Mouse (Mus musculus): Measurements from ENCODE around the gene Lef1. TPM values are rescaled to one million over a fixed set of nuclear protein-coding genes. Genes with fewer than 3 reads are reported as not detected.

Gene Lef1
- polyA plus RNA-seq, 1 experiment from 2014 or later, result 61.3 TPM

- H3K27me3 ChIP-seq (replicated peaks; ENCODE audit: low read depth, poor library complexity, severe bottlenecking), result peaks cover 28% of the 10 kb centered on the region
- H3K36me3 ChIP-seq (replicated peaks), result no peaks in the 10 kb centered on the region
- H3K27ac ChIP-seq (replicated peaks), result no peak overlapping the region
- no peaks in the 10 kb centered on the region for H3K9me3 ChIP-seq
- no peak for DNase-seq (ENCODE audit: low spot score)
- H3K4me1 ChIP-seq, result peaks cover 17% of the 10 kb centered on the region
- WGBS, result 54% methylated on average over 3 of the region's 3 CpGs
- no peak overlapping the region for H3K4me3 ChIP-seq
Measured at GRCm38 (mm10) chr3:131089721-131090120, 20.6 kb upstream of the Lef1 start.

GRCm38 (mm10) chr3:131092113-131092512 is 18.2 kb upstream of the Lef1 start:
- Histone ChIP-seq H3K27me3 (replicated peaks; ENCODE audit: low read depth, poor library complexity, severe bottlenecking) (peaks cover 7% of the 10 kb centered on the region), H3K4me1 (peaks cover 10% of the 10 kb centered on the region; the same call in 1 of the 2 replicates), H3K9me3 (no peaks in the 10 kb centered on the region), H3K4me3 (no peak overlapping the region), H3K36me3 (replicated peaks) (no peaks in the 10 kb centered on the region), H3K27ac (replicated peaks) (no peak overlapping the region)
- no peak for DNase-seq (ENCODE audit: low spot score)
- WGBS, result 63% methylated on average over 6 of the region's 6 CpGs

DNA sequence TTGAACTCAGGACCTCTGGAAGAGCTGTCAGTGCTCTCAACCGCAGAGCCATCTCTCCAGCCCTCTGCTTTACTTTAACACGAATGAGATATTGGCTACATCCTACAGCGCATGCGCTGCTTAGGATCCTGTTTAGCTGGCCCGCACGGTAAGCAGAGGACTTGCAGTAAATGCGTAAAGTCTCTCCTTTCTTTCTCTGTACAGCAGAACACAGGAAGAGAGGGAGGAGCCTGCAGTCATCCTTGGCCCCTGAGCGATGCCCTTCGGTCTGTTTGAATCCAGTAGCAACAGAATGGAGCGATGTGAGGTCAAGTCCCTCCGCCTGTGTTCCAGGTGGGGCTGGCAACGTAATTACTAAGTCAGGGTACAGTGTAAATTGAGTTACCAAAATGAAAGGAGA is 16.5 kb upstream of the Lef1 start:
- Histone ChIP-seq H3K4me3 (no peak overlapping the region), H3K27ac (replicated peaks) (no peak overlapping the region), H3K27me3 (replicated peaks; ENCODE audit: low read depth, poor library complexity, severe bottlenecking) (no peaks in the 10 kb centered on the region), H3K4me1 (peaks cover 10% of the 10 kb centered on the region; the same call in 1 of the 2 replicates), H3K9me3 (no peaks in the 10 kb centered on the region), H3K36me3 (replicated peaks) (no peaks in the 10 kb centered on the region)
- no peak for DNase-seq (ENCODE audit: low spot score)
- WGBS, result 70% methylated on average over 12 of the region's 12 CpGs

DNA sequence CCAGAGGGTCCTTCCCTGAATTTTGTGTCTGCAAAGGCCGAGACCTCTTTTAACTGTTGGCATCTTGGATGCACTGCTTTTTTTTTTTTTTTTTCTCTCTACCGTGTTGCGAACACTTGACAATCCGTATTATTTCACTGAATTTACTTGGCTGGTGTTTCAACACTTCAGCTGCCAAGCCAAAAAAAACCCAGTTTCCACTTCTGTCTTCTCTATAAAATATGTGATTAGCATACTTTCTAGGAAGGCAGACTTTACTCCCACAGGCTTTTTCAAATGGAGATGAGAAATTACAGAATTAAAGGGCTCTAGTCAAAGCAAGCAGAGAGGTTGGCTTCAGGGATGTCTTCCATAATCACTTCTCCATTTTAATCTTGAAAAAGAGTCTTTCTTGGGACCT is 14.2 kb upstream of the Lef1 start:
- DNase-seq (ENCODE audit: low spot score), result no peak
- Histone ChIP-seq H3K27ac (replicated peaks) (no peak overlapping the region), H3K36me3 (replicated peaks) (no peaks in the 10 kb centered on the region), H3K9me3 (no peaks in the 10 kb centered on the region), H3K27me3 (replicated peaks; ENCODE audit: low read depth, poor library complexity, severe bottlenecking) (no peaks in the 10 kb centered on the region), H3K4me1 (peaks cover 10% of the 10 kb centered on the region; the same call in 1 of the 2 replicates), H3K4me3 (no peak overlapping the region)
- WGBS, result 95% methylated on average over 4 of the region's 4 CpGs

GRCm38 (mm10) chr3:131102191-131102774 is 8.0 kb upstream of the Lef1 start:
- Histone ChIP-seq H3K4me1 (peaks cover 24% of the 10 kb centered on the region), H3K27ac (replicated peaks) (no peak overlapping the region), H3K9me3 (no peaks in the 10 kb centered on the region), H3K4me3 (no peak overlapping the region), H3K27me3 (replicated peaks; ENCODE audit: low read depth, poor library complexity, severe bottlenecking) (peaks cover 47% of the 10 kb centered on the region), H3K36me3 (replicated peaks) (no peaks in the 10 kb centered on the region)
- 15% methylated on average over 13 of the region's 13 CpGs for WGBS
- DNase-seq (ENCODE audit: low spot score), result no peak

DNA sequence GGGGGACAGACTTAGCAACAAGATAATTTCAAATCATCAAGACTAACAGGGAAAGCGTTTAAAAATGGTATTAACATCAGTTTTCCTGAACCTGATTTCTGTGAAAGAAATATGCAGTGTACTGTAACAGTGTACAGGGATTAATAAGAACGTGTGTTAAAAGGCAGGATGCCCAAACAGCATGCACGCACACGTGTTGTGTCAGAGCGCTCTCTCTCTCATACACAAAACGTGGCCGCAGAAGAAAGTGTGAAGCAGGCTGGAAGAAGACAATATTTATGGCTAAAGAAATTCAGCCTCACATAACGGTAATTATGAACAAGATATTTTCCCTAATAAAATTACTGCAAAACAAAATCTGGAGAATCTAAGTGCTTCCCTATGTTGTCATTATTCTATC is 4.9 kb upstream of the Lef1 start:
- Histone ChIP-seq H3K4me1 (peaks cover 50% of the 10 kb centered on the region), H3K36me3 (replicated peaks) (no peaks in the 10 kb centered on the region), H3K27me3 (replicated peaks; ENCODE audit: low read depth, poor library complexity, severe bottlenecking) (peaks cover 74% of the 10 kb centered on the region), H3K9me3 (no peaks in the 10 kb centered on the region), H3K4me3 (peak overlapping the region; percentile 57), H3K27ac (replicated peaks) (peak overlapping the region; percentile 87)
- no peak for DNase-seq (ENCODE audit: low spot score)
- 50% methylated on average over 8 of the region's 8 CpGs for WGBS

GRCm38 (mm10) chr3:131105940-131106401 is 4.3 kb upstream of the Lef1 start:
- Histone ChIP-seq H3K36me3 (replicated peaks) (no peaks in the 10 kb centered on the region), H3K4me1 (peaks cover 55% of the 10 kb centered on the region), H3K4me3 (peak overlapping the region; percentile 57), H3K27me3 (replicated peaks; ENCODE audit: low read depth, poor library complexity, severe bottlenecking) (peaks cover 74% of the 10 kb centered on the region), H3K9me3 (no peaks in the 10 kb centered on the region), H3K27ac (replicated peaks) (peak overlapping the region; percentile 87)
- under 1% methylated on average over 36 of the region's 36 CpGs for WGBS
- DNase-seq (ENCODE audit: low spot score), result peak; percentile 89

DNA sequence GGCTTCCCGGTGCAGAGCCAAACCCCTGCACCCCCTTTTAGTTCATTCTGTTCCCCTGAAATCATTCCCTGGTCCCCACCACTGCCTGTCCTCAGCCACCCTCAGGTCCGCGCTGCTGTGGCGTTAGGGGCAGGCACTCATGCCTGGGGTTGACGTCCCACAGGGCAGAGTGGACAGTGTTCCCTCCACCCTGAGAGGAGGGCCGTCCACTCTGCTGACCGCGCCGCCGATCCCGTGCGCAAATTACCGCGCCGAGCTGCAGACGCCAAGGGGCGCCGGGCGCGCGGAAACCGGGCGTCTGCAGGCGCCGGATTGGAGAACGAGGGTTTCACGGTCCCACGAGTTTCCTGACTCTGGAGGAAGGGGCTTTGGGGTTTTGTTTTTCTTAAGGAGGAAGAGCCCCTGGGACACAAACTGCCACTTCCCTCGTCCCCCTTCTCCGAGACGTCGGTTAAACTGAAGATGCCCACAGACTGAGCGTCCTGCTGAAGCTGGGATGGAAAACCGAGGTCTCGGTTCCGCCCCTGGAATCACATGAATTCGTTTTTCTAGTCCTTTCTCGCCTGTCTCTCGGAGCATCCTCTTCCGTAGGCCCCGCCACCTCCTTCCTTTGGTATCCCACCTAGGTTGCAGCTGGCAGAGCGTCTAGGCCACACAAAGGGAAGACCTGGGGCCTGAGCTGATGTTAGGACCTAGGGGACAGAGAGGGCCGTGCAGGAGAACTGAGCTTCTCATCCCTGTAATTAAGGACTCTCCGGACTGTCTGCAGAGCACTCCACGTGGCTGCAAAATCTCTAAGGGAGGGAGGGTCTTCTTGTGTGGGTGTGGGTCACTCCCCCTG is 3.6 kb upstream of the Lef1 start:
- H3K27me3 ChIP-seq (replicated peaks; ENCODE audit: low read depth, poor library complexity, severe bottlenecking), result peaks cover 74% of the 10 kb centered on the region
- WGBS, result under 1% methylated on average over 45 of the region's 45 CpGs
- no peaks in the 10 kb centered on the region for H3K36me3 ChIP-seq (replicated peaks)
- peak overlapping the region; percentile 57 for H3K4me3 ChIP-seq
- no peaks in the 10 kb centered on the region for H3K9me3 ChIP-seq
- DNase-seq (ENCODE audit: low spot score), result peak; percentile 67
- peak overlapping the region; percentile 87 for H3K27ac ChIP-seq (replicated peaks)
- H3K4me1 ChIP-seq, result peaks cover 62% of the 10 kb centered on the region

DNA sequence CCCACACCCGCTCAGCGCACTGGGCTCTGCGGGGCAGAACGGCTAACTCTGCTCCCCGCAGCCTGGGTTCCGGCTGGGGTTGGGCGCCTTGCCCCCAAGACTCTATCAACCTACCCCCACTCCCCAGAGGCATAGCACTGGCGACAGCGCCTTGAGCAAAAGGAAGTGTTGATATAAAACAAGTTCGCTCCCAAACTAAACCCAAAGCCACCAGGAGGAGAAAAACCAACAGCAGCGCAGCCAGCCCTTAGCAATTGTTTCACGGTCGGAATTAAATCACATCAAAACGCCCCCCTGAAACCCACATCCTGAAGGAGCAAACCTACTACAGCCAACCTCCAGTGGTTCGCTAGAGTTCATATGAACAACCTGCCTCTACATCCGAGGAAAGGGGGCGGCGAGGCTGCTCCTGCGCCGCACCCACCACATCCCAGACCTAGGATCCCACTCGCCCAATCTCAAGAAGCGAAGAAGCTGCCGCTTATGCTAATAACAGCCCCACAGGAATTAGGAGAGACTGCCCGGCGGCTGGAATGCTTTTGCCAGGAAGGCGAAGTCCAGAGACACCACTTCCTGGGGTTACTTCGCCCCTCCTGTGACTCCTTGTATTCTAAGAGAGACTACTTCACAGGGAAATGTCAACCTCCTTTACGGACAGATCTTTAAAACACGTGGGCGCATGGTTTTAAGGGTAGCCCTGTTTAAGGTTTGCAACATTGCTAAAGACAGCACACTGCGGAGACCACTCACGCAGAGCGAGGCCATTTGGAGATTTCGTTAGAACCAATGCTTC is 2.8 kb upstream of the Lef1 start:
- Histone ChIP-seq H3K9me3 (no peaks in the 10 kb centered on the region), H3K4me3 (peak overlapping the region; percentile 57), H3K27ac (replicated peaks) (peak overlapping the region; percentile 87), H3K36me3 (replicated peaks) (no peaks in the 10 kb centered on the region), H3K27me3 (replicated peaks; ENCODE audit: low read depth, poor library complexity, severe bottlenecking) (peaks cover 74% of the 10 kb centered on the region), H3K4me1 (peaks cover 62% of the 10 kb centered on the region)
- DNase-seq (ENCODE audit: low spot score), result peak; percentile 64
- under 1% methylated on average over 34 of the region's 34 CpGs for WGBS

DNA sequence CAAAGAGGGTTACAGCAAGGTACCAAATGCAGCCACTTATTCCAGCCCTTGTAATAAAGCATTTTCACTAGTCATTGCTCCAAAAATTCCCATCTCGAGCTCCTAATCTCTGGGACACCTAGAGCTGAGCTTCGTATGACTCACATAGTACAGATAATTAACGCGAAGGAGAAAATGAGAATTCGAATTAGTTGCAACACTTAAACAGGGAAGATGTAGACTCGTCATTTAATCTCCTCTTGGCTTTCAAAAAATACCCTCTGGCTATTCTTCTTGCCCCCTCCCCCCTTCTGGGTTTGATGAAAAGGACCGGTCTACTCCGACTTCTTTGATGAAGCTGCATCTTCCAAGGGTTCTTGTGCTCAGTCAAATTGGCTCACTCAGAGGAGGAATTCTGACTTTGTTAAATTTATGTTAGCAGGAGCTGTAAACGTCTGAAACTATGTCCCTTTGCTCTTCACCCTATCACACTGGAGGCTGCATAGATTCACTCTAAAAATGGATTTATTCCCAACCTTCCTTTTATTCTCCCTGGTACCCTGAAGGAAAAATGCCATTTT is 2.1 kb upstream of the Lef1 start:
- DNase-seq (ENCODE audit: low spot score), result no peak
- H3K9me3 ChIP-seq, result no peaks in the 10 kb centered on the region
- peaks cover 68% of the 10 kb centered on the region for H3K4me1 ChIP-seq
- H3K36me3 ChIP-seq (replicated peaks), result no peaks in the 10 kb centered on the region
- H3K27me3 ChIP-seq (replicated peaks; ENCODE audit: low read depth, poor library complexity, severe bottlenecking), result peaks cover 67% of the 10 kb centered on the region
- H3K4me3 ChIP-seq, result peak overlapping the region; percentile 57
- WGBS, result under 1% methylated on average over 9 of the region's 9 CpGs
- no peak overlapping the region for H3K27ac ChIP-seq (replicated peaks)

DNA sequence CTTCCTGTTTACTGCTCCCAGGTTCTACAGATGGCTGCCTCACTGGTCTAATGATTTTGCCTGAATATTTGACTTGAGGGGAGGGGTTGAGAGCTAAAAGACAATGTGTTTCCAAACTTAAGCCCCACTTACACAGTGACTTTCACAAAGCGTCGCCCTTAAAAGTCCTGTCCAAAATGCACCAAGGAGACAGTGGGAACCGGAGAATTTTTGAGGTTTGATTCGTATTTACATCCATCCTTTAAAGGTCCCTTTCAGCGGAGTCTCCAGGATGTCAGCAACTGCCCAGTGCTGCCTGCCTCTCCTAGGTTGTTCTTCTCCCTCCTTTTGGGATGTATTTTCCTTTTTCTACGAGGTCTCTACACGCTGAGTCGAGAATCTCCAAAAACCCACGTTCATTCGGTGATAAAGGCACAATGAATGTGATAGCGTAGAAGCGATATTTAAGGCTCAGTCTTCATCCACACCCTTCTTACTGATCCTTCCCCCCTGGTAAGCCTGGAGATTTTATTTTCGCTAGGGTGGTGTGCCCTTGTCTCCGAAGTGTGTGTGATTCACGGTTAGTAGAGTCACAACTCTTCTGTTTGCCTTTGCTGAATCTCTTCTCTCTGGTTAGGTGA is 1.1 kb upstream of the Lef1 start:
- under 1% methylated on average over 15 of the region's 15 CpGs for WGBS
- H3K27me3 ChIP-seq (replicated peaks; ENCODE audit: low read depth, poor library complexity, severe bottlenecking), result peaks cover 61% of the 10 kb centered on the region
- H3K36me3 ChIP-seq (replicated peaks), result peaks cover 5% of the 10 kb centered on the region; the same call in 1 of the 2 replicates
- DNase-seq (ENCODE audit: low spot score), result peak; percentile 38
- peak overlapping the region; percentile 96 for H3K27ac ChIP-seq (replicated peaks)
- H3K9me3 ChIP-seq, result no peaks in the 10 kb centered on the region
- H3K4me1 ChIP-seq, result peaks cover 78% of the 10 kb centered on the region
- peak overlapping the region; percentile 85 for H3K4me3 ChIP-seq

- Histone ChIP-seq H3K4me3 (peak overlapping the region; percentile 85), H3K27ac (replicated peaks) (peak overlapping the region; percentile 96), H3K27me3 (replicated peaks; ENCODE audit: low read depth, poor library complexity, severe bottlenecking) (peaks cover 57% of the 10 kb centered on the region), H3K9me3 (no peaks in the 10 kb centered on the region), H3K4me1 (peaks cover 82% of the 10 kb centered on the region), H3K36me3 (replicated peaks) (peaks cover 10% of the 10 kb centered on the region; the same call in 1 of the 2 replicates)
- peak; percentile 70 for DNase-seq (ENCODE audit: low spot score)
- 1% methylated on average over 14 of the region's 14 CpGs for WGBS
Measured at GRCm38 (mm10) chr3:131109686-131110070, 593 bp upstream of the Lef1 start.
